Mouse (Mus musculus) kidney, embryonic 14.5 days (tissue): ENCODE data around the gene Clstn2. TPM values are rescaled to one million over a fixed set of nuclear protein-coding genes. Genes with fewer than 3 reads are reported as not detected.

ENCODE experiments used
- ATAC-seq: fragments of 200-750 bp; cut with Nextera tagmentation; 2 replicates; pipeline ENCODE4 v1.8.0; 2017; ENCODE audit warnings: moderate number of reproducible peaks, mild to moderate bottlenecking, moderate TSS enrichment, moderate library complexity; ENCODE audit not compliant: low FRiP score, low TSS enrichment
- H3K27ac ChIP-seq: fragments of 300-500 bp; sonication (generic); 2 replicates; pipeline ENCODE4 v1.5.1; 2014; ENCODE audit warnings: low read depth, mild to moderate bottlenecking, low read length, moderate library complexity, mixed read lengths
- H3K27me3 ChIP-seq: fragments of 300-500 bp; sonication (generic); 2 replicates; pipeline ENCODE4 v1.6.1; 2014; ENCODE audit warnings: mild to moderate bottlenecking, low read length; ENCODE audit not compliant: control insufficient read depth, insufficient read depth
- H3K36me3 ChIP-seq: fragments of 300-500 bp; sonication (generic); 2 replicates; pipeline ENCODE4 v1.6.1; 2014; ENCODE audit warnings: low read length, mixed read lengths; ENCODE audit not compliant: control insufficient read depth, insufficient read depth
- H3K4me1 ChIP-seq: fragments of 300-500 bp; sonication (generic); 2 replicates; pipeline ENCODE4 v1.6.1; 2014; ENCODE audit warnings: low read length, mixed read lengths; ENCODE audit not compliant: control insufficient read depth, insufficient read depth
- H3K4me2 ChIP-seq: fragments of 300-500 bp; sonication (generic); replicated peaks from 2 replicates; pipeline ENCODE4 v1.6.1; 2014; ENCODE audit warnings: low read depth, mild to moderate bottlenecking, low read length
- H3K4me3 ChIP-seq: fragments of 300-500 bp; sonication (generic); 2 replicates; pipeline ENCODE4 v1.5.1; 2014; ENCODE audit warnings: mild to moderate bottlenecking, low read length
- H3K9ac ChIP-seq: fragments of 300-500 bp; sonication (generic); 2 replicates; pipeline ENCODE4 v1.6.1; 2014; ENCODE audit warnings: low read depth, mild to moderate bottlenecking, low read length, moderate library complexity
- H3K9me3 ChIP-seq: fragments of 300-500 bp; sonication (generic); 2 replicates; pipeline ENCODE4 v1.6.1; 2016; ENCODE audit warnings: low read length; ENCODE audit not compliant: control insufficient read depth
- WGBS: fragments of 180-500 bp; shearing (Covaris S2); extraction: QIAGEN DNeasy Blood & Tissue Kit; methylation state at CpG from one replicate; pipeline ENCODE4 v1.1.7; 2014; 5-methylcytosine and 5-hydroxymethylcytosine counted together
- polyA plus RNA-seq: library from polyadenylated mRNA; unstranded; fragments of >200 nt; fragmentation: Nextera tagmentation; extraction: Ambion mirVana; gene quantifications from 2 replicates; pipeline ENCODE4 v1.2.1, GENCODE M21; 2014

Clstn2 gene
- polyA plus RNA-seq, 1 experiment from 2014 or later, result 2.7 TPM

DNA sequence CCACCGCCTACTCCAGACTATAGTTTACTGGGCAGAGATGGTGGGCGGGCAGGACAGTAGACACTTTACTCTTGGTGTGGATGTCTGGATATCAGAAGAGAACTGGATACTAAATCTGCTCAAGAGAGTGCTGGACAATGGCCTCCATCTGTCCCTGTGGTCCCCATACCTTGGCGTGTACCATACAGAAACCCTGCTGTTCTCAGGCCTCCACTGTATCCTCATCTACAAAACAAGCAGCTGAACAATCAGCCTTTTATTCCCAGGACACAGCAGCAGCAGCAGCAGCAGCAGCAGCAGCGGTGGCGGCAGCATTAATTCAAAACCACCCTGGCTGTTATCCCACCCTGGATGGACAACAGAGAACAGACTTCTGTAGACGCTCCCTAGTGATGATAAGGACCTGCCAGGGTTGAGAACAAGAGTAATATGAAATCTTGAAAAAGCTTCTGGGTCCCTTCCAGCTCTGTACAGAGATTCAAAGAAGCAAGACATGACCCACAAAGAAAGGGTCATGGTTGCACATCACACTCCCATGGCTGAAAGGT, 404.5 kb downstream of the Clstn2 start:
- whole genome bisulfite sequencing, result 78% methylated on average over 6 of the region's 6 CpGs

DNA sequence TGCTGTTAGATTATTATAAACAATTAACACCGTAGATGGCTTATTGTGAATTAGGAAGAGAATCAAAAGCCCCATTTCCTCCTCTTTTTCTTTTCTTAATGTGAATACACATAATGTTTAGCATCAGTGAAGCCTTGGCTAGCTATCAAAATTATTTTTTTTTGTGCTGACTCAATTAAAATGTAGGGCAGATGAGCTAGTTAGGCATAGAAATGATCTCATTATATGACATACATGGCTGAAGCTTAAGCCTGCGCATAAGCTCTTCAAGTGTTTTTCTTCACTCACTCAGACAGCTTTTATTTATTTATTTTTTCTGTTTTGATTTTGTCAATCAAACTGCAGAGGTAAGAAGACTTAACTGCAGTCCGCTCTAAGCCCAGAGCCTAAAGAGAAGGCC, 405.1 kb downstream of the Clstn2 start:
- H3K9me3 ChIP-seq, result no peaks in the 10 kb centered on the region
- H3K4me2 ChIP-seq, result no peak overlapping the region
- no peaks in the 10 kb centered on the region for H3K4me1 ChIP-seq
- ATAC-seq, result no peak
- no peaks in the 10 kb centered on the region for H3K27me3 ChIP-seq
- H3K4me3 ChIP-seq, result no peak overlapping the region
- H3K9ac ChIP-seq, result no peak overlapping the region
- WGBS, result 93% methylated on average over 3 of the region's 3 CpGs
- H3K36me3 ChIP-seq, result no peaks in the 10 kb centered on the region
- no peak overlapping the region for H3K27ac ChIP-seq

More for the DNA sequence above, 404.5 kb downstream of the Clstn2 start:
- ATAC-seq, result no peak
- H3K4me1 ChIP-seq, result no peaks in the 10 kb centered on the region
- no peak overlapping the region for H3K27ac ChIP-seq
- H3K9ac ChIP-seq, result no peak overlapping the region
- no peak overlapping the region for H3K4me2 ChIP-seq
- no peaks in the 10 kb centered on the region for H3K36me3 ChIP-seq
- no peaks in the 10 kb centered on the region for H3K27me3 ChIP-seq
- no peak overlapping the region for H3K4me3 ChIP-seq
- no peaks in the 10 kb centered on the region for H3K9me3 ChIP-seq

DNA sequence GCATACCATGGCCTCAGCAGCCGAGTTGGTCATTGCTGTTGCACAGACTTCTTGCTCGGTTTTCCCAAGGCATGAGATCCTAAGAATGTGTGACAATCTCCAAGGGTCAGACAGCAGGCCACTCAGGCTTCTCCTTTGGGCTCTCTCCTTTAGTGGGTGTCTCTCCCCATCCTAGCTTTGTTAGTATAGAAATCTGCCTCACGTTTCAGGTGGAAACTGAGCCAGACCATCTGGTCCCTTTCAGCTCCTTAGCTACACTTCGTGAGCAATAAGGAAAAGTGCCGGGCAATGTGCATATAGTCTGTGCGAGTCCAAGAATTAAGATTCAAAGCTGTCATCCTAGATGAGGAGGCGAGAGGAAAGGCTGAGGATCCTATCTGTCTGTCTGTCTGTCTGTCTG, 422.4 kb downstream of the Clstn2 start:
- no peaks in the 10 kb centered on the region for H3K9me3 ChIP-seq
- no peaks in the 10 kb centered on the region for H3K36me3 ChIP-seq
- no peak overlapping the region for H3K4me2 ChIP-seq
- no peaks in the 10 kb centered on the region for H3K27me3 ChIP-seq
- no peaks in the 10 kb centered on the region for H3K4me1 ChIP-seq
- WGBS, result 73% methylated on average over 7 of the region's 7 CpGs
- H3K4me3 ChIP-seq, result no peak overlapping the region
- H3K27ac ChIP-seq, result no peak overlapping the region
- no peak overlapping the region for H3K9ac ChIP-seq
- ATAC-seq, result no peak

DNA sequence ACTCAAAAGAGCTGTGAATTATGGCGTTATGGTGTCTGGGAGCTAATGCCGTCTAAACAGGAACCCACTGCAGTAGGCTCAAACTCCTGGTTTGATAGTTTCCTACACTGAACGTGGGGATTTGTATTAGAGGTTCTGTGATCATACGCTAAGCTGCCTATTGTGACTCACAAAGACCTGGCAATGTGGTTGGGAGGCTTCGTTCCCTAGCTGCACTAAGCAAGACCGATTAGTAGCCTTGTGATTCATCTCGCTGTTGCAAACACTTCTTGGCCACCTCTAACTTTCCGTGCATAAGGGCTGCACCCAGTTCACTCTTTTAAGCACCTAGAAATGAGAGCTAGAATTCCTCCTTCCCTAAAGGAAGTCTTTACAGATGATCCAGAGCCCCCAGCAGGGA, 429.3 kb downstream of the Clstn2 start:
- ATAC-seq, result no peak
- no peaks in the 10 kb centered on the region for H3K36me3 ChIP-seq

DNA sequence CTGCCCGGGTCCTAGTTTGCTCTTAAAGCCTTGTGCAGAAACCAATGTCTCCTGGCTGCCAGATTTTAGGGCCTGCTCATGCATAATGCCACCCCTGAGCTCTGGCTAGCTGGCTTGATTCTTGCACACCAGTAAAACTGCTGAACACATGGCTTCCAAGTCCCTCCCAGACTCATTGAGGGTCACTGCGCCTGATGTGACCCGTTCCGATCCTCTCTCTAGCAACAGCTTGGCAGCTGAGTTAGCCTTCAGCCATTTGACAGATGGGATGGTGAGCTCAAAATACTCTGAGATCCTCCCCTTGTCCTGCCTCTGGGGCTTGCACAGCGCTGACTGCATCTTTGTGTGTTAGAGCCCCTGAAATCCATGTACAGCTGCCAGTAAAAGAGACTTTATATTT, 430.5 kb downstream of the Clstn2 start:
- ATAC-seq, result peak; percentile 39; the same call in 1 of the 2 replicates
- H3K36me3 ChIP-seq, result no peaks in the 10 kb centered on the region
- H3K4me2 ChIP-seq, result no peak overlapping the region
- no peaks in the 10 kb centered on the region for H3K9me3 ChIP-seq
- H3K27me3 ChIP-seq, result no peaks in the 10 kb centered on the region
- no peak overlapping the region for H3K9ac ChIP-seq
- H3K4me1 ChIP-seq, result 0 out of 2 replicates have a peak, but pooled peaks cover 2% of the 10 kb centered on the region
- WGBS, result 49% methylated on average over 5 of the region's 5 CpGs
- H3K27ac ChIP-seq, result no peak overlapping the region
- no peak overlapping the region for H3K4me3 ChIP-seq

More for the DNA sequence above, 429.3 kb downstream of the Clstn2 start:
- Histone ChIP-seq H3K27ac (no peak overlapping the region), H3K9ac (no peak overlapping the region), H3K27me3 (no peaks in the 10 kb centered on the region), H3K9me3 (no peaks in the 10 kb centered on the region), H3K4me2 (no peak overlapping the region), H3K4me3 (no peak overlapping the region), H3K4me1 (0 out of 2 replicates have a peak, but pooled peaks cover 2% of the 10 kb centered on the region)
- WGBS, result 72% methylated on average over 8 of the region's 8 CpGs

DNA sequence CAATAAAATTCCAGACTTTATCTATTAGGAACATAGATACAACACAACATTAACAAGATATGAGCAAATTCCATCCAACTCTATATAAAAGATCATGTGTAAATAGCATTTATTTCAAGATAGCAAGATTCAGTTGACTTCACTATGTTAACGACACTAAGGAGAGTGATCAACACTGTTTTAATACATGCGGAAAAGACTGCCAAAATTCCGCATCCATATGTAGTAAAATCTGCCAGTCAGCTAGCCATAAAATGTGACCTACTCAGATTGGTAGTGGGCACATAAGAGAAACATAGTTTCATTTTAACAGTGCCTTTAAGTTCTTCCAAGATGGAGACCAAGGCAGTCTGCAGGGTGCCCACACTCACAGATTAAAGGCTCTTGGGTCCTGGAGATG, 434.0 kb downstream of the Clstn2 start:
- 0 out of 2 replicates have a peak, but pooled peaks cover 2% of the 10 kb centered on the region for H3K4me1 ChIP-seq
- H3K27ac ChIP-seq, result no peak overlapping the region
- H3K27me3 ChIP-seq, result no peaks in the 10 kb centered on the region
- H3K9me3 ChIP-seq, result no peaks in the 10 kb centered on the region
- no peak overlapping the region for H3K4me3 ChIP-seq
- WGBS, result 88% methylated on average over 3 of the region's 3 CpGs
- no peak for ATAC-seq
- no peaks in the 10 kb centered on the region for H3K36me3 ChIP-seq
- no peak overlapping the region for H3K9ac ChIP-seq
- no peak overlapping the region for H3K4me2 ChIP-seq

DNA sequence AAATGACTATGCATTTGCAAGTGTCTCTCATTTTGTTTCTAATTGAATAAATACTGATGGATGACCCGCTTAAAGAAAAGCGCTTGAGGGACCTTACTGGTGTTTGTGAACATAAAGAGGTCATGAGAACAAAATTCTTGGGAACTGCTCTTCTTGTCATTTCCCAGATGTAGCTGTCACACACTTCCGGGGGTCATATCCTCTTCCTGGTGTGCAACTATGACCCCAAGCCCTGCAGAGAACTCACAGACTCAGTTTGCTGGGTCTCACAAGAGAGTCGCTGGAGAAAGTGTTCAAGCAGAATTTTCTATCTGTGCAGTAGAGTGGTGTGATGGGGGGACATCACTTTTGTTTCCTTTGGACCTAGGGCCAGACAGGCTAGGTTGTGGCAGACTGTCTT, 442.3 kb downstream of the Clstn2 start:
- no peaks in the 10 kb centered on the region for H3K4me1 ChIP-seq
- ATAC-seq, result no peak
- H3K9ac ChIP-seq, result no peak overlapping the region
- no peaks in the 10 kb centered on the region for H3K27me3 ChIP-seq
- H3K4me2 ChIP-seq, result no peak overlapping the region
- H3K9me3 ChIP-seq, result no peaks in the 10 kb centered on the region
- no peak overlapping the region for H3K27ac ChIP-seq
- no peaks in the 10 kb centered on the region for H3K36me3 ChIP-seq
- H3K4me3 ChIP-seq, result no peak overlapping the region
- 76% methylated on average over 4 of the region's 4 CpGs for WGBS

DNA sequence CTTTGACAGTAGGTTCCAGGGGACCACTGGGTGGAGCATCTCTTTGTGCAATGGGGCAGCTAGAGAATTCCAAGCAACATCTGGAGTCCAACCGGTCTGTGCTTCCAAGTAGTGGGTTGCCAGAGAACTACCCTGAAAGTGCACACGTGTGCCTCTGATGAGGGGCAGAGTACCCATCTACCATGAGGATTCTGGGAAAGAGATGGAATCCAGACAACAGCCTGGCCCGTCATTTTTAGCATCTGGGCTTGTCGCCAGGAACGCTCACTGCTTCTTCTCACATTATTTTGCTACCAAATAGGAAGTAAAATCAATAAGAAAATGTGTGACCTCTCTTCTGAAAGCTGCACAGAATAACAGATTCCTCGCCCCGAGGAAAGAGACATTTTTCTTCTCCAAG, 462.1 kb downstream of the Clstn2 start:
- no peaks in the 10 kb centered on the region for H3K36me3 ChIP-seq
- H3K27me3 ChIP-seq, result no peaks in the 10 kb centered on the region
- H3K4me1 ChIP-seq, result no peaks in the 10 kb centered on the region
- no peak overlapping the region for H3K4me3 ChIP-seq
- ATAC-seq, result no peak
- no peak overlapping the region for H3K9ac ChIP-seq
- H3K9me3 ChIP-seq, result no peaks in the 10 kb centered on the region
- no peak overlapping the region for H3K4me2 ChIP-seq
- no peak overlapping the region for H3K27ac ChIP-seq
- WGBS, result 68% methylated on average over 7 of the region's 7 CpGs

DNA sequence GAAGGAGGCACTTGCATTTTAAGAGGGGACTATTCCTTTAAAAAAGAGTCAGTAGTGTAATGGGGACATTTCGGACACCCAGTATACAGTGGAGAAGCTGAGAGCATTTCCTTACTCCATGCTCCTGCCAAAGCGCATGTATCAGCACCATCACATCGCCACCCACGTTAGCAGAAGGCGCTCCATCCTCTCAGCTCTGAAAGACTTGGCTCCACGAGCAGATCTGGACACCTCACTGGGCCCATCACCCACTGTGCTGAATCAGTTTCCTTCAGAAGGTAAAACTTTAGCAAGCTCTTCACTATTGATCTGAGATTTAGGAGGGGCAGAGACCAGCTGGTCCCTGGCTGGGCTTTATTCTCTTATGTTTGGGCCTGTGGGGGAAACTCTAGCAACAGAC, 469.9 kb downstream of the Clstn2 start:
- H3K4me1 ChIP-seq, result no peaks in the 10 kb centered on the region
- no peak overlapping the region for H3K4me2 ChIP-seq
- no peaks in the 10 kb centered on the region for H3K36me3 ChIP-seq
- H3K4me3 ChIP-seq, result no peak overlapping the region
- H3K9me3 ChIP-seq, result no peaks in the 10 kb centered on the region
- no peak for ATAC-seq
- WGBS, result 91% methylated on average over 6 of the region's 6 CpGs
- H3K27me3 ChIP-seq, result no peaks in the 10 kb centered on the region
- H3K9ac ChIP-seq, result no peak overlapping the region
- no peak overlapping the region for H3K27ac ChIP-seq
